Mouse (Mus musculus) left cerebral cortex, adult 9 months (tissue): Measurements from ENCODE around the gene Sfi1.
A peak's percentile ranks its signal among the peaks of the same experiment; 100 is the strongest.
"Not testable (repeated sequence)": the region's sequence is repeated elsewhere in the genome, so short reads cannot be mapped to it uniquely, and the experiment has no call there.

ENCODE experiments used
- DNase-seq, 2 experiments: peaks; one replicate each; pipeline ENCODE4 v3.0.0; 2022; ENCODE audit warnings: low spot score in 2 of 2

The Sfi1 gene

DNA sequence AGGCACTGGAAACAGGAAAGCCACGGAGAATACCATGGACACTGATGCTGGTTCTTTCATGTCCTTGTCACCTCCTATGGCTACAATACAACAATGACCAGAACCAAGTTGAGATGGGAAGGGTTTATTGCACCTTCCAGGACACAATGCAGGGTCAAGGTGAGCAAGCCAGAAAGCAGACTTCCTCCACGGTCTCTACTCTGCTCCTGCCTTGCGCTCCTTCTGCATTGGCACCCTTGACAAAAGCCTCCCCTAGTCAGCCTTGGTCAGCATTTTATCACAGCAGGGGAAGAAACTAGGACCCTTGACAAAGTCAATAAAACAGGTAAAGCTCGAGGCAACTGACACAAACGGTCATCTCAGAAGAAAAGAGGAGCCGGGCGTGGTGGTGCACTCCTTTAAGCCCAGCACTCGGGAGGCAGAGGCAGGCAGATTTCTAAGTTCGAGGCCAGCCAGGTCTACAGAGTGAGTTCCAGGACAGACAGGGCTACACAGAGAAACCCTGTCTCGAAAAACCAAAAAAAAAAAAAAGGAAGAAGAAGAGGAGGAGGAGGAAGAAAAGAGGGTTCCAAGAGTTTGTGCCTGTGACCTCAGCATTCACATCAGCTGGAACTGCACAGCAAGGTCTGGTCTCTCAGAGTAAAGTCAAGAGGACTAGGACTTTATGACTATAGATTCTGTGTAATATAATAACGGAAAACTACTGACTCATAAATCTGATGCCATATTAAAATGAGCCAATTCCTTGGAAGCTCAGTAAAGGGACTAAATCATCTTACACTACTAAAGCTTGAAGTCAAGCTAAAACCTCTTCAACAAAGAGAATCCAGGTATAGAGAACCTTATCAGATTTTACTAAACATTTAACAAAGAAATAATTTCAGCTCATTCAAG, 19.6 kb downstream of the Sfi1 start:
- DNase-seq = peak in 1 of 2 experiments; percentile 75

DNA sequence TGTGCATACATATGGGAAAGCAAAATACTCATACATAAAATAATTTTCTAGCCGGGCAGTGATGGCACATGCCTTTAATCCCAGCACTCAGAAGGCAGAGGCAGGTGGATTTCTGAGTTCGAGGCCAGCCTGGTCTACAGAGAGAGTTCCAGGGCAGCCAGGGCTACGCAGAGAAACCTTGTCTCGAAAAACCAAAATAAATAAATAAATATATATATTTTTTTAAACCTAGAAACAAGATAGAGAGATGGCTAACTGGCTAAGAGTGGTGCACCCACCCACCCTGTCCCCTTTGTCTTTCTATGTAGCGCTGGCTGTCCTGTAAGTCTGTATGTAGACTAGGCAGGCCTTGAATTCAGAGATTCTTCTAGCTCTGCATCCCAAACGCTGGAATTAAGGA, 20.7 kb downstream of the Sfi1 start:
- DNase-seq = not testable (repeated sequence)

DNA sequence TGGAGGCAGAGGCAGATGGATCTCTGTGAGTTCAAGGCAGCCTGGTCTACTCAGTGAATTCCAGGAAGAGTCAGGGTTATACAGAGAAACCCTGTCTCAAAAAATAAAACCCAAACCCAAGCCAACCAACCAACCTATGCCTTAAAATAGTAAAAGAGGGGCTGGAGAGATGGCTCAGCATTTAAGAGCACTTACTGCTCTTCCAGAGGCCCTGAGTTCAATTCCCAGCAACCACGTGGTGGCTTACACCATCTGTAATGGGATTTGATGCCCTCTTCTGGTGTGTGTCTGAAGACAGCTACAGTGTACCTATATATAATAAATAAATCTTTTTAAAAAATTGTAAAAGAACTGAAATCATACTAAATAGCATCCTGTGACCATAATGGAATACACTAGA, 21.3 kb downstream of the Sfi1 start:
- peak in 1 of 2 experiments; percentile 61 for DNase-seq

DNA sequence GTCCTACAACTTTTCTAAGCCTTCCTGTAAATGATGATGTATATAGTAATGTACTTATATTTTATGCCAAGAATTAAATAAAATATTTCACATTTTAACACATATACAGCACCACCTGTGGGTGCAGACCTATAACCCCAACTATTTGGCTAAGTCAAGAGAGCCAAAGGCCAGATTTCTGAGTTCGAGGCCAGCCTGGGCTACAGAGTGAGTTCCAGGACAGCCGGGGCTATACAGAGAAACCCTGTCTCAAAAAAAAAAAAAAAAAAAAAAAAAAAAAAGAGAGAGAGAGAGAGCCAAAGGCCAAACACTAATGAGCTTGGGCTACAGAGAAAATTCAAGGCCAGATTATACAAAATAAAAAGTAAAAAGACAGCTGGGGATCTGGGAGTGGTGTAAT, 24.2 kb downstream of the Sfi1 start:
- not testable (repeated sequence) for DNase-seq

DNA sequence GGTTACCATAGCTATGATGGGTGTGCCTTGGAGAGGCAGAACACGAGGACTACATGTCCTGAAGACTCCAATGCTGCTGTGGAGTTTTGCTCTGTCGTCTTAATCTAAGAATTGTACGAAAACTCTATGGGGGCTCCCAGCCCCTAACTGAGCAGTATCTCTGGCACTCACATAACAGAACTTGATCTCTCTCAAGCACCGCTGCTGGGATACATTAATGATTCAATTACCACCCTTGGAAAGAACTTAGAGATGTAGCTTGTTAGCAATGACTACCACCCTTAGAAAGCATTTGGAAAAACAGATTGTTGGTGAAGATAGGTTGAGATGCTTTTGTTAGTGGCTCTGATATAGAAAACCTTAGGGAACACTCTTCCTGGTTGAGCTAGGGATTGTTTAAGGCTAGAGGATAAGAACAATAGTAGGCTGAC, 25.7 kb downstream of the Sfi1 start:
- peak in 1 of 2 experiments; percentile 58 for DNase-seq

DNA sequence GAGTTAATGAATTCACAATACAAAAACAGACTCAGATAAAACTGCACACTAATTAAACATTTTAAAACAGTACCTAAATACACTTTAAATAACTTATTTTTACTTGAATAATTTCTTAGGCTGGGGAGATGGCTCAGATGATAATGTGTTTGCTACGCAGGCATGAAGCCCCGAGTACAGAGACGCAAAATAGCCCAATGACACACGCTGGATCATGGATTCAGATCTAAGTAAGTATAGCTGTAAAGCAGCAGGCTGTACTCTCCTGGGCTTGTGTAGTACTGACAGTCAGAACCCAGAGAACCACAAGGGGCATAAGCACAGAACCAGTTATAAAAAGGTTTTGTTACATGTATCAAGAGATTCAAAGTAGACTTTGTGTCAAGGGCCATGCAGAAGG, 26.1 kb downstream of the Sfi1 start:
- DNase-seq = not testable (repeated sequence)

DNA sequence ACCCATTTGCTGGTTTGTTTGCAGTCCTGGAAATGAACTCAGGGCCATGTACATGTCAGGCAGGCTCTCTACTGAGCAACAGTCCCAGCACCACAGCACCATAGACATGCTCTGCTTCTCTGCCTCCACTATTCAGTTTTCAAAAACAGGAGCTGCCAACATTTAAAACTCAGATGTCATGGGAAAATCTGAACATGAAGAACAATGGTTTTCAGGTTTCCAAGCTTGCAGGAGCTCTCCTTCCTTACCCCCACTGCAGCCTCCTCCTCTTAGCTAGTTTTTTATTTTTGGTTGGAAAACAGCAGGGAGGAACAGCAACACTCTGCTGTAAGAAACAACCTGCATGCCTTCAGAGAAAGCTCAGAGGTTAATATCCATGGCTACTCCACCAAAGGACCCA, 26.9 kb downstream of the Sfi1 start:
- DNase-seq = not testable (repeated sequence)

DNA sequence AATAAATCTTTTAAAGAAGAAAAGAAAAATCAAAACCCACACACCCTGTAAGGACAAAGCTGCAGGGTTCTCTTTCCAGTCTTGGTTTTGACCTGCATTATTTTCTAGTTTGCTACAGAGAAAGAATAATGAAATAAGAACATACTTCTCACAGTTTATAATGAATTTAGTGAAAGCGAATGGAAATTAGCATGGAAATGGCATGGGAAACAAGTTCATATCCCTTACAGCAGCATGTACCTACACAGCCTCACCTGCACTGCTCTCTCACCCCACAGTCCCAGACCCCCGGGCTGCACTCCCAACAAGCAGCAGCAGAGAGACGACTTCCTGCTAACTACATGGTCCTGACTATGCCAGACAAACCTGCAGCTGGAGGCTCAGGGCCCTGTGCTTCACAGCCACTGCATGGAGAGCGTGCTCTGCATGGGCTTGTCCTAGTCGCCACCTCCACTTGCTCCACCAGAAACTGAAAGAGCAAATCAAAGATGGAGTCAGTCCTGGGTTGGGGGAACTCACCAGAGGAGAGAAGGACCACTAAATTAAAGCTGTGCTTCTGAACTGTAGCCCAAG, 28.0 kb downstream of the Sfi1 start:
- not testable (repeated sequence) for DNase-seq

DNA sequence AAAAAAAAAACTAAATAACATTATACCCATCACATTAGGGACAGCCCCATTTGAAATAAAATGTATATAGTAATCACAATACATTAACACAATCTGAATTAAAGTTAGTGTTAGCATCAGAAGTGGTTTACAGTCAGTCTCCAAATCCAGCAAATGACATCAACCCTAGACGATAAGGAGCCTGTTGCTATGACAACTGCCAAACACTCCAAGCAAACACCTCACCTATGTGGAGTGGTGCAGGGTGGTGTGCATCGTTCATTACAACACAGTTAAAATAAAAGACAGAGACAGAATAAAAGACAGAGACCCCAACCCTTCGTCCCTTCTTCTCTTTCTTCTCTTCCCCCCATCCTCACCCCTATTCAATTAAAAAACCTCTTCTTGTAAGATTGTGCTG, 29.6 kb downstream of the Sfi1 start:
- DNase-seq = not testable (repeated sequence)

DNA sequence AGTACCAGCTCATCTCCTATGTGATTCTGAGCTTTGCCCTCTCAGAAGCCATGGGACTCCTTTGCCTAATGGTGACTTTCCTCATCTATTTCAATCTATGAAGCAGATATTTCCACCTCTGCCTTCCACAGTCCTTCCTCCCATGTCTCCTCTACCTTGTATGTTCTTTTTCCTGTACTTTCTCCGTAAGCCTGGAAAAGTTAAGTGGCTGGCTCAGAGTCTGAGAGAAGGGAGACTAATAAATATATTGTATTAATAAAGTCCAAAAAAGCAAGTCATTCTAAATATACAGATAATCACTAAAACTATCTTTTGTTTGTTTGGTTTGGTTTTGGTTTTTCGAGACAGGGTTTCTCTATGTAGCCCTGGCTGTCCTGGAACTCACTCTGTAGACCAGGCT, 30.1 kb downstream of the Sfi1 start:
- not testable (repeated sequence) for DNase-seq

DNA sequence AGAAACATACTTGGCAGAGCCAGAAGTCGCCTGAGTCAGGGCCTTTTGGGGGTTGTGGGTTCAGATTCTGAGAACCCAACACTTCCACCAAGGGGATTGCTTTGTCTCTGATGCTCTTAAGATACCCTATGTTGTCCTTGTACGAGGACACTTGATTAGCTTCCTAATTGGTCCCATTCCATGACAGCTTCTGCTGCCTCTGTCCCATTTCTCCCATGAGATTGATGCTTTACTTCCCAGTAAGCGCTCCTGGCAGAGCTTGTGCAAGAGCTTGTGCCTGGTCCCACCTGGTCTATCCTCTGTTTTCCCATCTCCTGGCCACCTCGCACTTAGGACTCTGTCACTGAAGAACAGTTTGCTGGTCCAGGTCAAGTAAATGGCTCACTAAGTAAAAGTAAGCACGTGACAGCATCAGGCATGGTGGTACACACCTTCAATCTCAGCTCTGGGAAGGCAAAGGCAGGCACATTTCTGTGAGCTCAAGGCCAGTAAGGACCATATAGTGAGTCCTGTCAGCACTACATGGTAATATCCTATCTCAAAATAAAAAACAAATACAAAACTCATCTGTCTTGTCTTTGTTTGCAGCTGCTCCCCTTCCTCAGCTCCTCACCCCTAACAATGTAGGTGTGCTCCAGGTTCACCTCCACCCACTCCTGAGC, 30.9 kb downstream of the Sfi1 start:
- peak; percentile 61 to 71 for DNase-seq

DNA sequence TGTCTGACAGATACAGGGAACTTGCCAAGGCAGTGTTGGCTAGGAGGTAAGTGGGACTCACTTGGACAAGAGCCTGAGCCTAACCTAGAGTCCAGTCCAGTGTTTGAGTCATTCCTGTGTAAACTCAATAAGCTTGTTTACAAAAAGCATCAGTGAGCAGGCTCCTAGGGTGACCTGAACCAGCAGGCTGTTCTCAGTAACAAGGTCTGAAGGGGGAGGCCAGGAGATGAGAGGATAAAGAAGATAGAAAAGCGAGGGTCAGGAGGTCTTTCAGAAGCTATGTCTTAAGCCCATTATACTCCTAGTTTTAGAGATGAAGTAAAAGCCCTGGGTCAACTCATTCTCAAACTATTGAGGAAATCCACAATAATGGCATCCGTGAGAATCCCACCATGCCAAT, 31.9 kb downstream of the Sfi1 start:
- peak; percentile 55 to 71 for DNase-seq

DNA sequence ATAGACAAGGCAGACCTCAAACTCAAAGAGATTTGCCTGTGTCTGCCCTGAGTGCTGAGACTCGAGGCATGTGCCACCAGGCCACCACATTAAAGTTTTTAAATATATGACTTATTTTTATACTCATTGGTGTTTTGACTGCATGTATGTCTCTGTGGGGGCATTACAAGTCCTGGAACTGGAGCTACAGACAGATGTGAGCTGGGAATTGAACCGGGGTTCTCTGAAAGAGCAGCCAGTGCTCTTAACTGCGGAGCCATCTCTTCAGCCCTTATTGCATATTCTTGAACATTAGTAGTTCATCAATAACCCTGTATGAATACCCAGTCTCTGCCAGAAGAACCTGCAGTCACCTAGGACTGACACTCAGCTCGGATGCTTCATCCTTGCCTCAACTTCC, 34.5 kb downstream of the Sfi1 start:
- DNase-seq = not testable (repeated sequence)

DNA sequence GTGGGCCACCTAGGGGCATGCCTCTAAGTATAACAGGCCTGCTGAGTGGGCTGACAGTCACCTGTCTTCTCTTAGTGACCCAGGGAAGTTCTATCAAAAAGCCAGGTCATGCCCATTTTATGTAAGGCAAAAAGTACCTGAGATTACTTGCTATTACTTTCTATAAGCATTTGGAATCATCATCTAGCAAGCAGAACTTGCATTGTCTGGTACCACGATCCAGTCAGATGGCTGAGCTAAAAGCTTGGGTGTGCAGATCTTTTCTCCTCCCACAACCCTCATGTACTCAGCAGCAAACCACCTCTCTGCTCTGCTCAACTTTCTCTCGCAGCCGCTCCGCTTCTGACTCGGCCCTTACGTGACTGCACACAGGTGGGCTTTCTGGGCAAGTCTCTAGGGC, 35.3 kb downstream of the Sfi1 start:
- DNase-seq = not testable (repeated sequence)

DNA sequence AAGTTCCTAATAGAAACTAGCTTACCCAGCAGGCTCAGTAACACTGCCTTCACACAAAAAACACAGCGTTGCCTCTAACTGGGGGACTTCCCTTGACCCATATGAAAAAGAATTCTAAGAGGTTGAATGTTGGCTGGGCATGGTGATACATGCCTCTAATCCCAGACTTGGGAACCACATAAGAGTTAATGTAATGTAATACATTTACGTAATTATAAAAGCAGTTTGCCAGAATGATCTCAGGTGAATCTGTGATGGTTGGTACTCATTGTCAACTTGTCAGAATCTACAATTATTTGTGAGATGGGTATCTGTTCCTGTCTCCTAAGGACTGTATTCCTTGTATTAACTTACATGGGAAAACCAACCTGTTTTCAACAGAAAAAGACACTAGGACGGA, 36.3 kb downstream of the Sfi1 start:
- DNase-seq = not testable (repeated sequence)

DNA sequence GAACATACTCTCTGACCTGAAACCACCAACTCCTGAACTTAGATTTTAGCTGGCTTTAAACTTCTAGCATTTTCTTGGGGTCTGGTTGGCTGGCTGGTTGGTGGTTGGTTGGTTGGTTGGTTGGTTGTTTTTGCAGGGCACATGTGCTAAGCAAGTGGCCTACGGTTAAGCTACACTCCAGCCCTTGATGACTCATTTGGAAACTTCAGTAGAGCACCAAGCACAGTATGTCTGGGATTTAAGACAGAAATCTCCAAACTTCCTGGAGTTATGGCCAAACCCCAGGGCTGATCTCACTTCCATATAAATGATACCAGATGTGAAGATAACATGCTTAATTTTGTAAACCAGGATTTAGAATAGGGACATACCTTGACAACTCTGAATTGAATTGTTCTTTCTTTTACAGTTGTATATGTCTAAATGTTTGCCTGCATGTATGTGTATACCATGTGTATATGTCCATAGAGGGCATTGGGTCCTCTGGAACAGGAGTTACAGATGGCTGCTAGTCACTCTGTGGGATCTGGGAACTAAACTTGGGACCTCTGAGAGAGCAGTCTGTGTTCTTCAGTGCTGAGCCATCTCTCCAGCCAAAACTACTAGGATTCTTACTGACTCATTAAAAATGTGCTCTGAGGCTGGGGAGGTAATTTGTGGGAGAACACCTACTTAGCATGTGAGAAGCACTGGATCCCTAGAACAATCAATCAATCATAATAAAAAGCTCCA, 39.4 kb downstream of the Sfi1 start:
- peak; percentile 61 to 76 for DNase-seq

DNA sequence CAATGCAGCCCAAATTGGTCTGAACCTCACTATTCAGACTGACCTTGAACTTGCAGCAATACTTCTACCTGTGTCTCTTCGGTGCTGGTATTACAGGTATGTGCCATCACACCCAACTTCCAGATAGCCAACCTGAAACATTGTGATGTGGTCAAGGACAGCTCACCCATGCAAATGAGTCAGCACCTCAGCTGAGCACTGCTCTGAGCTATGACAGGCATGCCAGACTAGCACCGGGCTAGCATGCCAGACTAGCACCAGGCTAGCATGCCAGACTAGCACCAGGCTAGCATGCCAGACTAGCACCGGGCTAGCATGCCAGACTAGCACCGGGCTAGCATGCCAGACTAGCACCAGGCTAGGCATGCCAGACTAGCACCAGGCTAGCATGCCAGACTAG, 41.9 kb downstream of the Sfi1 start:
- DNase-seq = not testable (repeated sequence)

DNA sequence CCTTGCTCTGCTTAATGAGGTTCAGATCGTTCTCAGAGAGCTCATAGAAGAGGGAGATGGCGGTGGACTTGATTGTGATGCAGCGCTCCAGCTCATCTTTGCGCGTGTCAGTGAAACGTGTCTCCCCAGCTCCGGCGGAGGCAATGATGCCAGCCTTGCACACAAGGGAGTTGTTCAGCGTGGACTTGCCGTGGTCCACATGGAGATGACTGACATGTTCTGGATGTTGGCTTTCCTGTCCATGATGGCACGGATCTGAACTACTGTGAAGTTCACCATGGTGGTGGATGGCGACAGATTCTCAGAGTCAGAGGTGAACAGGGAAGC, 42.6 kb downstream of the Sfi1 start:
- not testable (repeated sequence) for DNase-seq

DNA sequence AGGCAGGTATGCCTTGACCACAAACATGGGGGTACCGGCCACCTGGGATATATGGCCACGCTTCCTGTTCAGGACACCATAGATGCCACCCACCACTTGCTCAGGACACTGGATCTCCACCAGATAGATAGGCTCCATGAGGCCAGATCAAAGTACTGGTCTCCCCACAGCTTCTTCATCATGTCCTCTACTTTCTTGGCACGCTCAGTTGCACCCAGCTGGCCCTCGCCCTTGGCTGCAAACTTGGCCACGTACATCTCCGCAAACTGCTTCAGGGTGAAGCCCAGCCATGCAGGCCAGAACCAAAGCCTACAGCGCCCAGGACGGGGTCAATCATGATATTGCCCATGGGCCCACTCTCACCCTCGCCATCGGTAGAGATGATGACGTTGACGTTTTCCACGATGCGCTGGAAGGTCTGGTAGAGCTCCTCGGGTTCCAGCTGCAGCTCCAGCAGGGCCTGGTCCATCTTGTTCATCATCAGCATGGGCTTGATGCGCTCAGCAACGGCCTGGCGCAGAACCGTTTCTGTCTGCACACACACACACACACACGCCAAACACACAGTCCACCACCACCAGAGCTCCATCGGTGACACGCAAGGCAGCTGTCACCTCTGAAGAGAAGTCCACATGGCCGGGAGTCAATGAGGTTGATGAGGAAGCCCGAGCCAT, 43.1 kb downstream of the Sfi1 start:
- DNase-seq = not testable (repeated sequence)

DNA sequence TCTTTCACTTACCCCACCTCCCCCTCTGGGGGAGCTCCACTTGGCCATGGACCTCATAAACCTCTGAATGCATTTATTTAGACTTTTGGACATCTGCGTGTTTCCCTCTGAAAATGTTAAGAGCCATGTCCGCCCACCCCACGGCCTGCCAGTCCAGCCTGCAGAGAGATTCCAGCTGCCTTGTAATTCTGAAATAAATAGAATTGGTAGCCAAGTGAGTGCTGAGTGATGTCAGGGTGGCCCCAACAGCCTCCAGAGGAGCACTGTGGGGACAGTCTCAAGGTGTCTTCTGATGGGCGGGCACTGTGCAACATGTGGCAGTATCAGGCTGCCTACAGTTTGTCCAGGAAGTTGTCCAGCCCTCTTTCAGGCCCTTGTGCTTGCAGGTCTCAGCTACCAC, 43.8 kb downstream of the Sfi1 start:
- not testable (repeated sequence) for DNase-seq

DNA sequence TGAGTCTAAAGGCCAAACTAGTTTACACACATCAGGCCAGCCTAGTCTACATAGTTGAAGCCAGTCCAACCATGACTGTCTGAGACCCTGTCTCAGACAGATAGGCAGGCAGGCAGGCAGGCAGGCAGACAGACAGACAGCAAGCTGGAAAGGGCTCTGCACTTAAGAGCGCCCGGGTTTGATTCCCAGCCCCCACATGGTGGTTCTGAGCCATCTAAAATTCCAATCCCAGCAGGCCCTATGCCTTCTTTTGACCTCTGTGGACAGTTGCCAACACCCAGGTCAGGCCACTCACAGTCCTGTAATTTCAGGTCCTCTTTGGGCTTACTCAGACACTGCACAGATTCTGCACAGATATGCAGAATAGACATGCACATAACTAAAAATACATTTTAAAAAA, 46.5 kb downstream of the Sfi1 start:
- DNase-seq = not testable (repeated sequence)
